Mouse (Mus musculus): ENCODE data around the gene Osgin1.

DNA sequence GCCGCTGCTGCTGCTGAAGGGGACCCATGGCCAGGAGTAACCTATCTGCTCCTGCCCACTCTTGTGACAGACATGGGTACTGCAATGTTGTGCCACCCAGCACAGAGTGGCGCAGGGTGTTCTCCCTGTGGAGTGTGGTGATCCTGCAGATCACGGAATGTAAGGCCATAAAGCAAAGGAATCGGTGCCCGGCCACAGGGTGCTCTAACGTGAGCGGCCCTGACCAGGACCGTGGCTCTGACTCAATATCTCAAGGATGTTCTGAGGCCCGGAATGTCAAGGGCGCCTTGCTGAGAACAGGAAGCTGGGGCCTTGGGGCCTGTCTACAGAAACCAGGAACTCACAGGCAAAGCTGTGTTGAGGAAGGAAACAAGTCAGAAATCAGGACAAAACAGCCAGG is 8.4 kb upstream of the Osgin1 start:
- no peak for TF ChIP-seq POLR2A (IDR thresholded peaks at IDR 0.05; ENCODE audit: extremely low read depth, insufficient read depth, low read length)
- peak; percentile 35 for TF ChIP-seq CTCF (IDR thresholded peaks at IDR 0.05; ENCODE audit: low read depth, low read length)
